Mouse (Mus musculus) small intestine, adult 2 months (tissue): ENCODE measurements around the gene Hibadh.

Experiments used
- CTCF ChIP-seq: fragments of 200-500 bp; IDR thresholded peaks from 2 replicates; pipeline ENCODE4 v1.5.1; 2012; ENCODE audit warnings: low read depth, mild to moderate bottlenecking, control low read depth, inconsistent platforms, low read length, moderate library complexity, mixed read lengths; ENCODE audit not compliant: insufficient replicate concordance, insufficient read length; ENCODE audit errors: extremely low read depth
- POLR2A ChIP-seq: fragments of 200-500 bp; IDR thresholded peaks from 2 replicates; pipeline ENCODE4 v1.6.1; 2012; ENCODE audit warnings: low read depth, mild to moderate bottlenecking, control low read depth, inconsistent platforms, low read length, moderate library complexity

DNA sequence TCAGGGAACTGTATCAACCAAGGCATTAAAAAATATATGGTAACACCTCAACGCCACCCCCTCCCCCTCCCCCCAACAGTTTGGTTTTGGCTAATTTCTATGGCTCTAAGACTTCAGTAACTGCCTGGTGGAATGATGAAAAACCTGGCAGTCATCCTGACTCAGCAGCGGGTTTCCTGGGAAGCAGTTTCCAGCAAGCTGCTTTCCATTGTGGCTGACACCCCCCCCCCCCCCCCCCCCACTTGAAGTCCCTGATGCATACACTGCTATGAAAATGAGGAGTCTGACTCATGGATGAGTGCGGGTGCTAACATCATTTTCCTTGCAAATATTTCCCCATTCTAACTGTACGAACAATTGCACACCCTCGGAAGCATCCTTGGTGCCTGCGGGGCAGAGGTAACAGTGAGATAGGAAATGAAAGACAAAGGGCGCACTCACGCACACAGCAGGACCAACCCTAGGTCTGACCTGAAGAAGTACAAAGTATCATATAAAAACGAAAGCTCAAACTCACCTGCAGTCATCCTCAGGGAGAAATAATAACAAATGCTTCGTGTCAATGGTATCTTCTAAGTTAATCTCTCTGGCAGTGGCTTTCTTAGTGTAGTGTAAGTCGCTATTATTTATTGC, 105.0 kb downstream of the Hibadh start:
- TF ChIP-seq CTCF (no peak), POLR2A (no peak)
